Mouse (Mus musculus): ENCODE data around the gene Spryd3. TPM values are rescaled to one million over a fixed set of nuclear protein-coding genes. Genes with fewer than 3 reads are reported as not detected.

Spryd3 gene
- polyA plus RNA-seq (2015; fragmentation: Illumina TruSeq; extraction: RNeasy Lipid Tissue Mini Kit (QIAGEN cat#74804); ENCODE audit: low read depth, low replicate concordance) = 141 TPM

DNA sequence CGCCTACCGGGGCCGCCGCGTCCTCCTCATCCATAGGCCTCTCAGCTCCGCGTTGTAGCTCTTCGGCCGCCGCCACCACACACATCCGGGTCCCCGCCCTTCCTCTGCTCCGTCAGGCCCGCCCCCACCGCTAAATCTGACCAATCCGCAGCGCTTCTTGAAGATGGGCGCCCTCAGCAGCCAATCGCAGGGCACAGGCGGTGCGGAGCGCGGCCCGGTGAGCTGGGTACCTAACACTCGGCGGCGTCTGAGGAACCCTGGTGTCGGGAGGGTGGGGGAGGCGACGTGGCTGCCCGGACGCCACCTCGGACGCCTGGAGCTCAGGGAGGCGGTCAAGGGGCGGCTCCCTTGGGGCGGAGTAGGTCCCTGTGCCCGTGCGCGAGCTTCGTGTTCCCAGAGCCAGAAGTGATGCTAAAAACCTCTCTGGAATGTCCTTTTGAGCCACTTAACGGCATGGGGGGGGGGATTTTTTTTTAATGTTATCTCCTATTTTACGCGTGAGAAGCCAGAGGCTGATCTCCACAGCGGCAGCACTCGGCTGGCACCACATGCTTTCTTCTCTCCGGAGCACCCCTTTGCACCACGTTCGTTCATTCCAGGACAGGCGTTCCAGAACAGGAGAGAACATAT lies at the start of gene Spryd3:
Gene Spryd3 (minus strand): TSS at position 106 of the 630 bp plus-strand sequence.

DNA sequence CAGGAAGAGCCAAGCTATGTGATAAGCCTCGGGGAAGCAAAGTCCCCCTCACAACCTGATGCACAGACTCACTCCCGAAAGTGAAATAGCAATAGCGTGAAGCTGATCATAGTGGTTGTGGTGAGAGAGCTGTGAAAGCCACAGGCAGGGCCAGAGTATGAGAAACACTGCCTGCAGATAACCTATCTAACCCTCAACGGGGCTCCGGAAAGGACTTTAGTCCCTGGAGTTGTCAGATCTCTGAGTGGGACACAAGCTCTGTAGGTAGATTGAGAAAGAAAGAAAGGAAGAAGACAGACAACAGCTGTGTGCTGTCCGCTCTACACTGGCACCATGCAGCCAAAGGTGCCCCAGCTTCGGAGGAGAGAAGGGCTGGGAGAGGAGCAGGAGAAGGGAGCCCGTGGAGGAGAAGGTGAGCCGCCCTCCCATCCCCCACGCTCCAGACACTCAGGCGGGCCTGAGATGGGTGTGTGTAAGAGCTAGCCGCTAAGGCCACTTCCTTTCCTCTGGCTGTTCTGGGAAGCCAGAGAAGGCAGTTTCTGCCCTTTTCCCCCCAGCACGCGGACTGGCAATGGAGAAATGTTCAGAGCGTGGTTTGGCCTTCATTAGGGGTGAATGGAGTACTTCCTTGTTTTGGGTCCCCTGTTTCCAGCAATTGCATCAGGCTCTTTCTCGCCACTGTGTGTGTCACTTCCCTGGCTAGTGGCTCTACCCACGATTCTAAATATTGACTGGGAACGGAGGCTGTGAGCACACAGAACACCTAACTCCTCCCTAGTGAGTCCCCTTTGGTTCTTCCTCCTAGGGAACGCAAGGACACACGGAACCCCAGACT lies 14.5 kb upstream of the Spryd3 start, which contains the start of gene Soat2:
Gene Soat2 (plus strand): TSS at position 226 of the 835 bp plus-strand sequence.

DNA sequence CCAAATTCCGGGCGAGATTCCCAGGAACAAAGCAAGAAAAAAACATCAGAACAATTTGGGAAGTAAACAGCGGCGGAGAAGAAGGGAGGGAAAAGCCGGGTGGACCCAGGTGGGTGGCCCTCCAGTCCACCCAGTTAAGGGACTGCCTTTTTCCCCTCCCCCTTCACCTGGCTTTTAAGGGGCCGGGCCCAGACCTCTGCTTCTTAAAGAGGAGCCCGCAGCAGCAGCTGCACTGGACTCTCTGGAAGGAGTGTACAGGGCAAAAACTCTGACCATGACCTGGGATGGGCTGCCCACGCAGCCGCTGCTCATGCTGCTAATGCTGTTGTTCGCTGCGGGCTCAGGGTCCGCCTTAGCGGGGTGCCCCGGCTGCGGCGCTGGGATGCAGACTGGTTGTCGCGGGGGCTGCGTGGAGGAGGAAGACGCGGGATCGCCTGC lies 8.3 kb upstream of the Spryd3 start, which contains the start of gene Igfbp6:
Gene Igfbp6 (plus strand): TSS at position 89 of the 438 bp plus-strand sequence.

DNA sequence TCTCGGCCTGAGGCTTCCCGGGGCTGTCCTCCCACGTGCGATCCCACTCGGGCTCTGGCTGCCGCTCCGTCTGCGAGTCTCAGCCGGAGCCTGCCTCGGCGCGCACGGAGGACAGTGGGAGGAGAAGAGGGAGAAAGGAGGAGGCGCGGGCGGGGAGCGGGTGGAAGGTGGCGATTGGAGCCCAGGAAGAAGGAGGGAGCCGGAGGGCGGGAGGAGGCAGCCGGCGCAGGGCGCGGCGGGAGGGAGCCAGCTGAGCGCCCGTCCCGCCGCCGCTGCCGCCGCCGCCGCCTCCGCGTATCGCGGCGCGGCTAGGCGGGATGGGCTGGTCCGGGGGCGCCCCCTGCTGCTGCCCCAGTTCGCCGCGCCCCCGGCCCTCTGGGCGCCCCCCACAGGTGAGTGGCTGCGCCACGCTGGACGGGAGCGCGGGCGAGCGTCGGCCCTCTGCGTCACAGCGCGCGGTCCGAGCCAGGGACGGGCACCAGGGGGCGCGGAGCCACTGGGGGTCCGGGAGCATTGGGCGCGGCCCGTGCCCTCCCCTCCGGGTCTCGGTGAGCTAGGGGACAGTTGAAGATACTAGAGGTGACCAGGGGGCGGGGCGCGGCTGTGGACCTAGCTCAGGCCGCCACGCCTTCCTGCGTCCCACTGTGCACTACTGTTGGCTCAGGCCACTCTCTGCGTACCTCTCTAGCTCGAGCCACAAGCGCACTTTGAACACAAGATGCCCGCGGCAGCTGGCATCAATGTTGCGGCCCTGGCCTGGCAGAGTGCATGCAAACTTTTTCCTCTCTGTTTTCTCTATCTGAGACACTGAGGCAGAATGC lies 35.7 kb downstream of the Spryd3 start, which contains the start of gene Tns2:
Gene Tns2 (plus strand): TSS at position 253 of the 821 bp plus-strand sequence.

DNA sequence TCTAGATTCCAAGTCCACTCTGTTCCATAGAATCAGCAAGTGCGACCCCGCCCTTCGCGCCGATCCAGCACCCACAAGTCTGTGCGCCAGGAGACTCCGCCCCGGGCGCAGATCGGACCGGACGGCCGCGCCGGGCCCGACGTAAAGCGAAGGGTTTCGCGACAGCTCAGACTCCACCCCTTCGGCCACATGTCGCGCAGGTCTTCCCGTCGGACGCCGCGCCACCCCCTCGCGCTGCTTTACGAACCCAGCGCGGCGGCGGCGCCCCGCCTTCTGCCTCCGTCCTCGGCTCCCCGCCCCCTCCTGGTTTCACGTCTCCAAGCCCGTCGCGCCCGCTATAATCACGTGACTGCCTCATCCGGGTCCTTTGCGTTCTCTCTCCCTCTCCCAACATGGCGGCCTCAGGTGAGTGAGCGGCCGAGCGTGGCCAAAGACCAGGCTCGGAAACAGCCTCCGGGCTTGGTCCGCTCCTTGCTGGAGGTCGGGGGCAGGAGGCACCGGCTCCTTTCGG lies 62.4 kb downstream of the Spryd3 start, which contains the start of gene Eif4b:
Gene Eif4b (plus strand): TSS at position 215 of the 511 bp plus-strand sequence.

Other genes starting within 250 kb of the Spryd3 start
- not detected for gene Krt76, start 243.3 kb downstream of the Spryd3 start, polyA plus RNA-seq (2015; fragmentation: Illumina TruSeq; extraction: RNeasy Lipid Tissue Mini Kit (QIAGEN cat#74804); ENCODE audit: low read depth, low replicate concordance)
- not detected for gene Krt4, start 211.5 kb downstream of the Spryd3 start, polyA plus RNA-seq (2015; fragmentation: Illumina TruSeq; extraction: RNeasy Lipid Tissue Mini Kit (QIAGEN cat#74804); ENCODE audit: low read depth, low replicate concordance)
- not detected for gene Krt79, start 195.9 kb downstream of the Spryd3 start, polyA plus RNA-seq (2015; fragmentation: Illumina TruSeq; extraction: RNeasy Lipid Tissue Mini Kit (QIAGEN cat#74804); ENCODE audit: low read depth, low replicate concordance)
- not detected for gene Krt78, start 181.9 kb downstream of the Spryd3 start, polyA plus RNA-seq (2015; fragmentation: Illumina TruSeq; extraction: RNeasy Lipid Tissue Mini Kit (QIAGEN cat#74804); ENCODE audit: low read depth, low replicate concordance)
- gene Krt8, start 131.8 kb downstream of the Spryd3 start, polyA plus RNA-seq (2015; fragmentation: Illumina TruSeq; extraction: RNeasy Lipid Tissue Mini Kit (QIAGEN cat#74804); ENCODE audit: low read depth, low replicate concordance) = 0.91 TPM
- gene Krt18, start 108.1 kb downstream of the Spryd3 start, polyA plus RNA-seq (2015; fragmentation: Illumina TruSeq; extraction: RNeasy Lipid Tissue Mini Kit (QIAGEN cat#74804); ENCODE audit: low read depth, low replicate concordance) = 1.9 TPM
- 110 TPM for gene Eif4b, start 62.5 kb downstream of the Spryd3 start, polyA plus RNA-seq (2015; fragmentation: Illumina TruSeq; extraction: RNeasy Lipid Tissue Mini Kit (QIAGEN cat#74804); ENCODE audit: low read depth, low replicate concordance)
- gene Tns2, start 35.8 kb downstream of the Spryd3 start, polyA plus RNA-seq (2015; fragmentation: Illumina TruSeq; extraction: RNeasy Lipid Tissue Mini Kit (QIAGEN cat#74804); ENCODE audit: low read depth, low replicate concordance) = 20.3 TPM
- gene Igfbp6, start 8.1 kb upstream of the Spryd3 start, polyA plus RNA-seq (2015; fragmentation: Illumina TruSeq; extraction: RNeasy Lipid Tissue Mini Kit (QIAGEN cat#74804); ENCODE audit: low read depth, low replicate concordance) = 61.4 TPM
- gene Soat2, start 14.3 kb upstream of the Spryd3 start, polyA plus RNA-seq (2015; fragmentation: Illumina TruSeq; extraction: RNeasy Lipid Tissue Mini Kit (QIAGEN cat#74804); ENCODE audit: low read depth, low replicate concordance) = 0.19 TPM
- 47.4 TPM for gene Zfp740, start 67.0 kb upstream of the Spryd3 start, polyA plus RNA-seq (2015; fragmentation: Illumina TruSeq; extraction: RNeasy Lipid Tissue Mini Kit (QIAGEN cat#74804); ENCODE audit: low read depth, low replicate concordance)
- 22.9 TPM for gene Csad, start 68.5 kb upstream of the Spryd3 start, polyA plus RNA-seq (2015; fragmentation: Illumina TruSeq; extraction: RNeasy Lipid Tissue Mini Kit (QIAGEN cat#74804); ENCODE audit: low read depth, low replicate concordance)
- 1.1 TPM for gene Itgb7, start 95.7 kb upstream of the Spryd3 start, polyA plus RNA-seq (2015; fragmentation: Illumina TruSeq; extraction: RNeasy Lipid Tissue Mini Kit (QIAGEN cat#74804); ENCODE audit: low read depth, low replicate concordance)
- gene Rarg, start 121.3 kb upstream of the Spryd3 start, polyA plus RNA-seq (2015; fragmentation: Illumina TruSeq; extraction: RNeasy Lipid Tissue Mini Kit (QIAGEN cat#74804); ENCODE audit: low read depth, low replicate concordance) = 7.9 TPM
- not detected for gene Gm9918, start 134.3 kb upstream of the Spryd3 start, polyA plus RNA-seq (2015; fragmentation: Illumina TruSeq; extraction: RNeasy Lipid Tissue Mini Kit (QIAGEN cat#74804); ENCODE audit: low read depth, low replicate concordance)
- 38.4 TPM for gene Mfsd5, start 143.2 kb upstream of the Spryd3 start, polyA plus RNA-seq (2015; fragmentation: Illumina TruSeq; extraction: RNeasy Lipid Tissue Mini Kit (QIAGEN cat#74804); ENCODE audit: low read depth, low replicate concordance)
- 0.37 TPM for gene Espl1, start 160.0 kb upstream of the Spryd3 start, polyA plus RNA-seq (2015; fragmentation: Illumina TruSeq; extraction: RNeasy Lipid Tissue Mini Kit (QIAGEN cat#74804); ENCODE audit: low read depth, low replicate concordance)
- 664 TPM for gene Pfdn5, start 189.9 kb upstream of the Spryd3 start, polyA plus RNA-seq (2015; fragmentation: Illumina TruSeq; extraction: RNeasy Lipid Tissue Mini Kit (QIAGEN cat#74804); ENCODE audit: low read depth, low replicate concordance)
- gene Myg1, start 195.5 kb upstream of the Spryd3 start, polyA plus RNA-seq (2015; fragmentation: Illumina TruSeq; extraction: RNeasy Lipid Tissue Mini Kit (QIAGEN cat#74804); ENCODE audit: low read depth, low replicate concordance) = 74.3 TPM
- 19.5 TPM for gene Aaas, start 214.5 kb upstream of the Spryd3 start, polyA plus RNA-seq (2015; fragmentation: Illumina TruSeq; extraction: RNeasy Lipid Tissue Mini Kit (QIAGEN cat#74804); ENCODE audit: low read depth, low replicate concordance)
- gene Sp7, start 230.9 kb upstream of the Spryd3 start, polyA plus RNA-seq (2015; fragmentation: Illumina TruSeq; extraction: RNeasy Lipid Tissue Mini Kit (QIAGEN cat#74804); ENCODE audit: low read depth, low replicate concordance) = 1.3 TPM

Data from brain, adult 10 weeks (tissue).